Mouse (Mus musculus): ENCODE data around the gene Retreg1.
A peak's percentile ranks its signal among the peaks of the same experiment; 100 is the strongest.

Gene Retreg1

GRCm38 (mm10) chr15:25918641-25919040 lies 75.7 kb downstream of the Retreg1 start:
- DNase-seq (ENCODE audit: low spot score in 2 of 2): no peak

GRCm38 (mm10) chr15:25919995-25920394 lies 77.0 kb downstream of the Retreg1 start:
- DNase-seq (ENCODE audit: low spot score in 2 of 2): no peak

- DNase-seq (ENCODE audit: low spot score in 2 of 2): no peak
Observed at GRCm38 (mm10) chr15:25920886-25921285, 77.9 kb downstream of the Retreg1 start.

GRCm38 (mm10) chr15:25922007-25922406 lies 79.0 kb downstream of the Retreg1 start:
- no peak for DNase-seq (ENCODE audit: low spot score in 2 of 2)

- DNase-seq (ENCODE audit: low spot score in 2 of 2): no peak
Observed at GRCm38 (mm10) chr15:25923916-25924315, 80.9 kb downstream of the Retreg1 start.

- DNase-seq (ENCODE audit: low spot score in 2 of 2): no peak
Observed at GRCm38 (mm10) chr15:25926171-25926570, 83.2 kb downstream of the Retreg1 start.

GRCm38 (mm10) chr15:25927106-25927505 lies 84.1 kb downstream of the Retreg1 start:
- DNase-seq (ENCODE audit: low spot score in 2 of 2): no peak

GRCm38 (mm10) chr15:25928001-25928400 lies 85.0 kb downstream of the Retreg1 start:
- no peak for DNase-seq (ENCODE audit: low spot score in 2 of 2)

- no peak for DNase-seq (ENCODE audit: low spot score in 2 of 2)
Observed at GRCm38 (mm10) chr15:25928831-25929230, 85.9 kb downstream of the Retreg1 start.

GRCm38 (mm10) chr15:25929518-25929917 lies 86.5 kb downstream of the Retreg1 start:
- DNase-seq (ENCODE audit: low spot score in 2 of 2): no peak

GRCm38 (mm10) chr15:25929936-25930335 lies 87.0 kb downstream of the Retreg1 start:
- no peak for DNase-seq (ENCODE audit: low spot score in 2 of 2)

GRCm38 (mm10) chr15:25930657-25931056 lies 87.7 kb downstream of the Retreg1 start:
- no peak for DNase-seq (ENCODE audit: low spot score in 2 of 2)

GRCm38 (mm10) chr15:25932497-25932896 lies 89.5 kb downstream of the Retreg1 start:
- no peak for DNase-seq (ENCODE audit: low spot score in 2 of 2)

GRCm38 (mm10) chr15:25932937-25933684 lies 90.1 kb downstream of the Retreg1 start:
- peak in 1 of 2 experiments; percentile 45 for DNase-seq (ENCODE audit: low spot score in 2 of 2)

GRCm38 (mm10) chr15:25933685-25934108 lies 90.7 kb downstream of the Retreg1 start:
- DNase-seq (ENCODE audit: low spot score in 2 of 2): no peak

GRCm38 (mm10) chr15:25934411-25934810 lies 91.4 kb downstream of the Retreg1 start:
- no peak for DNase-seq (ENCODE audit: low spot score in 2 of 2)

GRCm38 (mm10) chr15:25938496-25938895 lies 95.5 kb downstream of the Retreg1 start:
- no peak for DNase-seq (ENCODE audit: low spot score in 2 of 2)

GRCm38 (mm10) chr15:25940397-25941377 lies 97.7 kb downstream of the Retreg1 start:
- no peak for DNase-seq (ENCODE audit: low spot score in 2 of 2)

- no peak for DNase-seq (ENCODE audit: low spot score in 2 of 2)
Observed at GRCm38 (mm10) chr15:25941514-25941913, 98.5 kb downstream of the Retreg1 start.

- no peak for DNase-seq (ENCODE audit: low spot score in 2 of 2)
Observed at GRCm38 (mm10) chr15:25942415-25942814, 99.4 kb downstream of the Retreg1 start.

- no peak for DNase-seq (ENCODE audit: low spot score in 2 of 2)
Observed at GRCm38 (mm10) chr15:25943386-25944137, 100.6 kb downstream of the Retreg1 start.

- DNase-seq (ENCODE audit: low spot score in 2 of 2): no peak
Observed at GRCm38 (mm10) chr15:25945224-25945623, 102.2 kb downstream of the Retreg1 start.
